Mouse (Mus musculus) G1E (cell line): ENCODE results near the gene Galntl6. TPM values are rescaled to one million over a fixed set of nuclear protein-coding genes. Genes with fewer than 3 reads are reported as not detected.
"Not testable (repeated sequence)": the region's sequence is repeated elsewhere in the genome, so short reads cannot be mapped to it uniquely, and the experiment has no call there.

ENCODE experiments used
- ATAC-seq: 2 replicates; pipeline ENCODE4 v1.8.0; 2016; ENCODE audit warnings: mild to moderate bottlenecking; ENCODE audit not compliant: insufficient number of reproducible peaks, poor library complexity, low FRiP score, severe bottlenecking; ENCODE audit errors: extremely low read depth
- DNase-seq: peaks from one replicate; pipeline ENCODE4 v3.0.0; 2012; ENCODE audit warnings: low spot score
- H3K27me3 ChIP-seq: 2 replicates; pipeline ENCODE4 v1.6.1; 2012; ENCODE audit warnings: mild to moderate bottlenecking, low read length, inconsistent platforms; ENCODE audit not compliant: insufficient read depth
- H3K36me3 ChIP-seq: replicated peaks from 2 replicates; pipeline ENCODE3; 2012; ENCODE audit warnings: mild to moderate bottlenecking, inconsistent platforms
- H3K4me1 ChIP-seq: 2 replicates; pipeline ENCODE4 v1.6.1; 2012; ENCODE audit warnings: low read depth, low read length, inconsistent platforms, mixed read lengths; ENCODE audit not compliant: insufficient read depth
- H3K4me3 ChIP-seq: 2 replicates; pipeline ENCODE4 v1.5.1; 2012; ENCODE audit warnings: low read depth, mild to moderate bottlenecking, inconsistent platforms, low read length, moderate library complexity, mixed read lengths
- H3K9me3 ChIP-seq: replicated peaks from 2 replicates; pipeline ENCODE4 v1.6.1; 2012; ENCODE audit warnings: inconsistent platforms
- CTCF ChIP-seq: IDR thresholded peaks from 2 replicates; pipeline ENCODE4 v1.5.1; 2012; ENCODE audit warnings: low read depth, low read length, inconsistent platforms, mixed read lengths
- GATA1 ChIP-seq: IDR thresholded peaks from 2 replicates; pipeline ENCODE4 v1.6.1; 2012; ENCODE audit warnings: borderline replicate concordance, low read length, inconsistent platforms, mixed read lengths
- GATA2 ChIP-seq: IDR thresholded peaks from 2 replicates; pipeline ENCODE4 v1.6.1; 2012; ENCODE audit warnings: low read depth, low read length, inconsistent platforms, borderline replicate concordance
- POLR2AphosphoS5 ChIP-seq: IDR thresholded peaks from 2 replicates; pipeline ENCODE4 v1.6.1; 2012; ENCODE audit warnings: low read depth, low read length, inconsistent platforms; ENCODE audit not compliant: insufficient replicate concordance
- TAL1 ChIP-seq: conservative IDR thresholded peaks from 2 replicates; pipeline ENCODE4 v1.6.1; 2012; ENCODE audit warnings: low read depth, low read length, inconsistent platforms, mixed read lengths
- polyA plus RNA-seq: library from polyadenylated mRNA; stranded (reverse); fragments of >175 nt; gene quantifications from 2 replicates; pipeline ENCODE4 v1.2.3, GENCODE M21; 2012
- total RNA-seq, 2 experiments: library from RNA; stranded (forward) in 1 of 2; stranded (reverse) in 1 of 2; fragments of 200-1000 nt in 1 of 2; fragments of >200 nt in 1 of 2; fragmentation: Nextera tagmentation in 1 of 2; gene quantifications; 2 replicates each; pipeline ENCODE4 v1.2.3; 2014 to 2017

The Galntl6 gene
- total and polyA plus RNA-seq, 3 experiments = 0.05 TPM; not detected in 2

DNA sequence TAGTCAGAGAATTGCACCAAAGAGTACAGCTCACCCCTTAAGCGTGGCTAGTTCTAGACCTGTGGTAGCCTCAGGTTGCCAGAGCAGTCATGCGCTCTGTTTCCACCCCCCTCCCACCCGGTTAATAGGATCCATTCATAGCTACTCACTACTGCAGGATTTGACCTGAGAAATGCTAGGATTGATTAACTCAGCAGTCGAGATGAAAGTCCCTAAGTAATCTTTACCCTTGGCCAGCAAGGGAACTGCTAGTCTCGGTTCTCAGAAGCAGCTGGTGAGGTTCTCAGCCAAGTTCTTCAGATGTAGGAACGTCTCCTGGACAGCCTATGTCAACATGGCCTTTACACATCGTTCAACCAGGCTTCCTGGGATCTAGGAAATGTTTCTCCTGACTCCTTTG is 1135.7 kb downstream of the Galntl6 start:
- TF ChIP-seq GATA2 (no peak), GATA1 (no peak), TAL1 (no peak), POLR2AphosphoS5 (no peak), CTCF (no peak)
- DNase-seq (no peak), ATAC-seq (no peak)
- Histone ChIP-seq H3K9me3 (no peaks in the 10 kb centered on the region), H3K4me3 (no peak overlapping the region), H3K27me3 (0 out of 2 replicates have a peak, but pooled peaks cover 5% of the 10 kb centered on the region), H3K4me1 (no peaks in the 10 kb centered on the region), H3K36me3 (no peaks in the 10 kb centered on the region)

- Histone ChIP-seq H3K27me3 (0 out of 2 replicates have a peak, but pooled peaks cover 5% of the 10 kb centered on the region), H3K9me3 (no peaks in the 10 kb centered on the region)
- DNase-seq = no peak
Observed at GRCm38 (mm10) chr8:57772732-57773265, 1139.6 kb downstream of the Galntl6 start.

GRCm38 (mm10) chr8:57767541-57767940 is 1144.9 kb downstream of the Galntl6 start:
- H3K4me3 ChIP-seq = no peak overlapping the region
- no peaks in the 10 kb centered on the region for H3K27me3 ChIP-seq
- H3K9me3 ChIP-seq = no peaks in the 10 kb centered on the region
- no peaks in the 10 kb centered on the region for H3K36me3 ChIP-seq
- no peak for DNase-seq
- TF ChIP-seq GATA2 (no peak), TAL1 (no peak), GATA1 (no peak), CTCF (no peak), POLR2AphosphoS5 (no peak)
- no peaks in the 10 kb centered on the region; the same call in 1 of the 2 replicates for H3K4me1 ChIP-seq
- no peak for ATAC-seq

More at GRCm38 (mm10) chr8:57772732-57773265, 1139.6 kb downstream of the Galntl6 start:
- H3K4me1 ChIP-seq = no peaks in the 10 kb centered on the region
- no peak for ATAC-seq
- no peak overlapping the region for H3K4me3 ChIP-seq
- H3K36me3 ChIP-seq = no peaks in the 10 kb centered on the region
- no peak for TF ChIP-seq CTCF

DNA sequence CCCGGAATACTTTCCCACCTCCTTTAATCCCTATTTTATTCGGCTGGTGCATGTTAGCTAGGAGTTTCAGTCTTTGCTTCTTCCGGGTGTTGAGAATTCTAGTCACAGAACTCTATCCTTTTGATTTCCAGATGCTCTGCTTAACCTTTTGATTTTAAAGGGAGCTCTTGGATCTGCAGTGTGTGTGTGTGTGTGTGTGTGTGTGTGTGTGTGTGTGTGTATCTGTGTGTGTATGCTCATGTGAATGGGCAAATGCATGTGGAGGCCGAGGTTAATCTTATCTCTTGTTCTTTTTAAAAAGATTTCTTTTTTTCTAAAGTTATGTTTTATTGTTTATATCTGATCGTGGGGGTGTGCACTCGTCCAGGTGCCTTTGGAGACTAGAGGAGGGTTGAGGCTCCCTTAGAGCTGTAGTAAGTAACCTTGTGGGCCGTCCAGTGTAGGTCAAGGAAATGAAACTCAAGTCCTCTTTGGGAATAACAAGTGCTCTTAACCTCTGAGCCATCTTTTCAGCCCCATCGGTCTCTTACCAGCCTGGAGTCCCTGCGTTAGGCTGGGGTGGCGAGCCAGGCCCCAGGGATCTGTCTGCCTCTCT is 1145.9 kb downstream of the Galntl6 start:
- Histone ChIP-seq H3K36me3 (no peaks in the 10 kb centered on the region), H3K4me1 (no peaks in the 10 kb centered on the region; the same call in 1 of the 2 replicates), H3K4me3 (no peak overlapping the region), H3K9me3 (no peaks in the 10 kb centered on the region), H3K27me3 (no peaks in the 10 kb centered on the region)
- no peak for ATAC-seq
- TF ChIP-seq TAL1 (no peak), GATA1 (no peak), POLR2AphosphoS5 (no peak), CTCF (no peak), GATA2 (no peak)
- no peak for DNase-seq

DNA sequence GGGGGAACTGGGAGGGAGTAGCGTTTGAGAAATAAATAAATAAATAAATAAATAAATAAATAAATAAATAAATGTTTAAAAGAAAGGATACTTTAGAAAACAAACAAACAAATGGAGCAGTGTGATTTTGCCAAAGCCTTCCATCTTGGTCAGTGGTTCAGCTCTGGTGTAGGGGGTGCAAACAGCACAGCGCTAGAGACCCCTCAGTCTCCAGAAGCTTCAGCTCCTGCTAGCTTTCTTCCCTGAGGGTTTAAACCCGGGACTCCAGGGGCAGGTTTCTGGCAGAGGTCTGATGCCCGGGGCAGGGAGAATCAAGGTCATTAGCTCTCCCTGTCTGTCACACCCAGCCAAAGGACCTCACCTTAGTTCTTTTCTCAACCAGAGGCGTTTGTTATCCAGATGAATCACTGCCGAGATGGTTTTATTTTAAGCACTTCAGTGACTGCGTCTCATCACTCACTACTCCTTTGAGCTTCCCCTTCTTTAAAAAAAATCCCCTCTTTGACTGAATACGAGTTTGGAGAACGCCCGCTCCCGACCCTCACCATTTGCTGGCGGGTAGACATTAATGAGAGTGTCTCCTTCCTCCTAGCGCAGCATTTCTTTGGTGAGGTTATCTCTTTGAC is 1146.6 kb downstream of the Galntl6 start:
- Histone ChIP-seq H3K9me3 (no peaks in the 10 kb centered on the region), H3K36me3 (no peaks in the 10 kb centered on the region), H3K4me1 (no peaks in the 10 kb centered on the region; the same call in 1 of the 2 replicates), H3K27me3 (no peaks in the 10 kb centered on the region), H3K4me3 (no peak overlapping the region)
- no peak for TF ChIP-seq GATA2
- TF ChIP-seq CTCF = no peak
- TF ChIP-seq TAL1 = no peak
- TF ChIP-seq GATA1 = no peak
- TF ChIP-seq POLR2AphosphoS5 = no peak
- ATAC-seq (no peak), DNase-seq (no peak)

DNA sequence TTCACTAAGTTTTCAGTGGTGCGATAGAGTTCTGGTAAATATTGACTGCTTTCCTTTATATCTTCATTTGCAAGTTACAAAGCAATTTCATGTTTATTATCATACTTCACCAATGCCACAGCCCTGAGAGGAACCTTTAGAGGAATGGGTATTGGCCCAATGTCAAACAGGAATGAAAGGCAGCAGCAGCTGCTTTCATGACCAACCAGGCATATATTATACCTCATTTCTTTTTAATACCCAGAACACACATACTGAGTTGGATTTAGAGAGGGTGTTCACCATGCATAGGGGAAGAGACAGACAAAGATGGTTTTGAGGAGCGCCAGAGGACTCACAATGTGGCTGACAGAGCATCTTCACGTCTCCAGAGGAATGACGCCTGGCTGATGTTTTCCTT is 1147.2 kb downstream of the Galntl6 start:
- H3K4me1 ChIP-seq = no peaks in the 10 kb centered on the region; the same call in 1 of the 2 replicates
- TF ChIP-seq GATA2 = no peak
- ATAC-seq (no peak), DNase-seq (no peak)
- no peaks in the 10 kb centered on the region for H3K36me3 ChIP-seq
- H3K4me3 ChIP-seq = no peak overlapping the region
- no peaks in the 10 kb centered on the region for H3K9me3 ChIP-seq
- no peaks in the 10 kb centered on the region for H3K27me3 ChIP-seq

DNA sequence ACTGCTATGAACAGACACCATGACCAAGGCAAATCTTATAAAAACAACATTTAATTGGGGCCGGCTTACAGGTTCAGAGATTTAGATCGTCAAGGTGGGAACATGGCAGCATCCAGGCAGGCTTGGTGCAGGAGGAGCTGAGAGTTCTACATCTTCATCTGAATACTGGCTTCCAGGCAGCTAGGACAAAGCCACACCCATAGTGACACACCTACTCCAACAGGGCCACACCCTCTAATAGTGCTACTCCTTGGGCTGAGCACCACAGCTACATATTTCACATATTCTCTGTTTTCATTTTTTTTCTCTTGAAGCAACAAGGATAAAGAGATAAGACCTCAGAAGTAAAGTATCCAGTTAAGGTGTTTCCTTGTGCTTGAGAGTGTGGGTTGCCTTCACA is 1149.8 kb downstream of the Galntl6 start:
- DNase-seq, H3K4me1 ChIP-seq, H3K36me3 ChIP-seq, ATAC-seq, H3K9me3 ChIP-seq, H3K4me3 ChIP-seq, H3K27me3 ChIP-seq: not testable (repeated sequence)
